Mouse (Mus musculus): ENCODE data around the gene Trim14. TPM values are rescaled to one million over a fixed set of nuclear protein-coding genes. Genes with fewer than 3 reads are reported as not detected.
A peak's percentile ranks its signal among the peaks of the same experiment; 100 is the strongest.

The Trim14 gene
- polyA plus RNA-seq, 2 experiments, result 2.5 to 3.3 TPM

GRCm38 (mm10) chr4:46526226-46526625 is 9.7 kb downstream of the Trim14 start:
- H3K9me3 ChIP-seq (ENCODE audit: control insufficient read depth, low read length), result no peaks in the 10 kb centered on the region
- no peaks in the 10 kb centered on the region for H3K36me3 ChIP-seq (ENCODE audit: control insufficient read depth, insufficient read depth, low read length)
- no peak overlapping the region for H3K4me3 ChIP-seq (replicated peaks; ENCODE audit: low read length)
- WGBS, result 89% methylated on average over 3 of the region's 3 CpGs
- H3K4me2 ChIP-seq (replicated peaks; ENCODE audit: low read depth, low read length, severe bottlenecking), result no peak overlapping the region
- no peaks in the 10 kb centered on the region for H3K4me1 ChIP-seq (ENCODE audit: control insufficient read depth, insufficient read depth, low read length)
- no peak overlapping the region for H3K9ac ChIP-seq (ENCODE audit: low read depth, low read length, severe bottlenecking)
- ATAC-seq (ENCODE audit: low FRiP score, low read depth), result no peak
- no peaks in the 10 kb centered on the region for H3K27me3 ChIP-seq (ENCODE audit: control insufficient read depth, insufficient read depth, low read length)
- TF ChIP-seq POLR2A (IDR thresholded peaks at IDR 0.05; ENCODE audit: borderline replicate concordance, extremely low read depth, insufficient read depth, insufficient read length), result no peak
- DNase-seq (ENCODE audit: low spot score), result no peak
- H3K27ac ChIP-seq (replicated peaks; ENCODE audit: low read depth, low read length), result no peak overlapping the region

- Histone ChIP-seq H3K4me2 (replicated peaks; ENCODE audit: low read depth, low read length, severe bottlenecking) (no peak overlapping the region), H3K36me3 (ENCODE audit: control insufficient read depth, insufficient read depth, low read length) (no peaks in the 10 kb centered on the region), H3K9ac (ENCODE audit: low read depth, low read length, severe bottlenecking) (no peak overlapping the region), H3K27me3 (ENCODE audit: control insufficient read depth, insufficient read depth, low read length) (no peaks in the 10 kb centered on the region), H3K4me1 (ENCODE audit: control insufficient read depth, insufficient read depth, low read length) (no peaks in the 10 kb centered on the region), H3K9me3 (ENCODE audit: control insufficient read depth, low read length) (no peaks in the 10 kb centered on the region), H3K27ac (replicated peaks; ENCODE audit: low read depth, low read length) (no peak overlapping the region), H3K4me3 (replicated peaks; ENCODE audit: low read length) (no peak overlapping the region)
- 73% methylated on average over 4 of the region's 4 CpGs for WGBS
- TF ChIP-seq POLR2A (IDR thresholded peaks at IDR 0.05; ENCODE audit: borderline replicate concordance, extremely low read depth, insufficient read depth, insufficient read length), result no peak
- ATAC-seq (ENCODE audit: low FRiP score, low read depth) (no peak), DNase-seq (ENCODE audit: low spot score) (no peak)
Observed at GRCm38 (mm10) chr4:46523324-46523723, 12.6 kb downstream of the Trim14 start.

- Histone ChIP-seq H3K4me2 (replicated peaks; ENCODE audit: low read depth, low read length, severe bottlenecking) (no peak overlapping the region), H3K4me3 (replicated peaks; ENCODE audit: low read length) (no peak overlapping the region), H3K9me3 (ENCODE audit: control insufficient read depth, low read length) (no peaks in the 10 kb centered on the region), H3K4me1 (ENCODE audit: control insufficient read depth, insufficient read depth, low read length) (no peaks in the 10 kb centered on the region), H3K27ac (replicated peaks; ENCODE audit: low read depth, low read length) (no peak overlapping the region), H3K9ac (ENCODE audit: low read depth, low read length, severe bottlenecking) (no peak overlapping the region), H3K36me3 (ENCODE audit: control insufficient read depth, insufficient read depth, low read length) (no peaks in the 10 kb centered on the region), H3K27me3 (ENCODE audit: control insufficient read depth, insufficient read depth, low read length) (no peaks in the 10 kb centered on the region)
- no peak for TF ChIP-seq POLR2A (IDR thresholded peaks at IDR 0.05; ENCODE audit: borderline replicate concordance, extremely low read depth, insufficient read depth, insufficient read length)
- ATAC-seq (ENCODE audit: low FRiP score, low read depth) (no peak), DNase-seq (ENCODE audit: low spot score) (no peak)
- 76% methylated on average over 10 of the region's 10 CpGs for WGBS
Observed at GRCm38 (mm10) chr4:46521457-46521856, 14.5 kb downstream of the Trim14 start.

GRCm38 (mm10) chr4:46520491-46520890 is 15.4 kb downstream of the Trim14 start:
- ATAC-seq (ENCODE audit: low FRiP score, low read depth) (no peak), DNase-seq (ENCODE audit: low spot score) (no peak)
- no peak overlapping the region for H3K9ac ChIP-seq (ENCODE audit: low read depth, low read length, severe bottlenecking)
- H3K4me1 ChIP-seq (ENCODE audit: control insufficient read depth, insufficient read depth, low read length), result no peaks in the 10 kb centered on the region
- WGBS, result 86% methylated on average over 2 of the region's 2 CpGs
- no peak for TF ChIP-seq POLR2A (IDR thresholded peaks at IDR 0.05; ENCODE audit: borderline replicate concordance, extremely low read depth, insufficient read depth, insufficient read length)
- H3K9me3 ChIP-seq (ENCODE audit: control insufficient read depth, low read length), result no peaks in the 10 kb centered on the region
- H3K27me3 ChIP-seq (ENCODE audit: control insufficient read depth, insufficient read depth, low read length), result no peaks in the 10 kb centered on the region
- H3K27ac ChIP-seq (replicated peaks; ENCODE audit: low read depth, low read length), result no peak overlapping the region
- H3K36me3 ChIP-seq (ENCODE audit: control insufficient read depth, insufficient read depth, low read length), result no peaks in the 10 kb centered on the region
- H3K4me2 ChIP-seq (replicated peaks; ENCODE audit: low read depth, low read length, severe bottlenecking), result no peak overlapping the region
- H3K4me3 ChIP-seq (replicated peaks; ENCODE audit: low read length), result no peak overlapping the region

GRCm38 (mm10) chr4:46507736-46508460 is 28.0 kb downstream of the Trim14 start:
- peak overlapping the region; percentile 65 for H3K4me3 ChIP-seq (replicated peaks; ENCODE audit: low read length)
- DNase-seq (ENCODE audit: low spot score) (peak; percentile 75), ATAC-seq (ENCODE audit: low FRiP score, low read depth) (0 out of 2 replicates have a peak, but pooled peaks have one; percentile 38)
- no peak for TF ChIP-seq POLR2A (IDR thresholded peaks at IDR 0.05; ENCODE audit: borderline replicate concordance, extremely low read depth, insufficient read depth, insufficient read length)
- 10% methylated on average over 16 of the region's 16 CpGs for WGBS
- H3K27ac ChIP-seq (replicated peaks; ENCODE audit: low read depth, low read length), result no peak overlapping the region
- no peaks in the 10 kb centered on the region for H3K4me1 ChIP-seq (ENCODE audit: control insufficient read depth, insufficient read depth, low read length)
- H3K9me3 ChIP-seq (ENCODE audit: control insufficient read depth, low read length), result no peaks in the 10 kb centered on the region
- H3K36me3 ChIP-seq (ENCODE audit: control insufficient read depth, insufficient read depth, low read length), result peaks cover 14% of the 10 kb centered on the region
- H3K27me3 ChIP-seq (ENCODE audit: control insufficient read depth, insufficient read depth, low read length), result peaks cover 5% of the 10 kb centered on the region; the same call in 1 of the 2 replicates
- no peak overlapping the region for H3K9ac ChIP-seq (ENCODE audit: low read depth, low read length, severe bottlenecking)
- H3K4me2 ChIP-seq (replicated peaks; ENCODE audit: low read depth, low read length, severe bottlenecking), result peak overlapping the region; percentile 94
